Mouse (Mus musculus): Measurements from ENCODE around the gene Khdc4.

The Khdc4 gene

GRCm38 (mm10) chr3:88719098-88719497 lies 33.5 kb downstream of the Khdc4 start:
- DNase-seq (ENCODE audit: low spot score in 2 of 2): no peak

GRCm38 (mm10) chr3:88736556-88736955 lies 51.0 kb downstream of the Khdc4 start:
- DNase-seq (ENCODE audit: low spot score in 2 of 2): no peak

- peak in 1 of 2 experiments; percentile 74 for DNase-seq (ENCODE audit: low spot score in 2 of 2)
Observed at GRCm38 (mm10) chr3:88738641-88739040, 53.0 kb downstream of the Khdc4 start.

GRCm38 (mm10) chr3:88740147-88740546 lies 54.5 kb downstream of the Khdc4 start:
- no peak for DNase-seq (ENCODE audit: low spot score in 2 of 2)

- no peak for DNase-seq (ENCODE audit: low spot score in 2 of 2)
Observed at GRCm38 (mm10) chr3:88745534-88745933, 59.9 kb downstream of the Khdc4 start.

- DNase-seq (ENCODE audit: low spot score in 2 of 2): no peak
Observed at GRCm38 (mm10) chr3:88746139-88746870, 60.7 kb downstream of the Khdc4 start.

GRCm38 (mm10) chr3:88746871-88747231 lies 61.2 kb downstream of the Khdc4 start:
- DNase-seq (ENCODE audit: low spot score in 2 of 2): no peak

- no peak for DNase-seq (ENCODE audit: low spot score in 2 of 2)
Observed at GRCm38 (mm10) chr3:88754283-88754682, 68.7 kb downstream of the Khdc4 start.

- DNase-seq (ENCODE audit: low spot score in 2 of 2): no peak
Observed at GRCm38 (mm10) chr3:88755541-88755940, 69.9 kb downstream of the Khdc4 start.

- DNase-seq (ENCODE audit: low spot score in 2 of 2): peak; percentile 62 to 71
Observed at GRCm38 (mm10) chr3:88756276-88756675, 70.7 kb downstream of the Khdc4 start.

- DNase-seq (ENCODE audit: low spot score in 2 of 2): peak; percentile 95
Observed at GRCm38 (mm10) chr3:88758045-88758500, 72.5 kb downstream of the Khdc4 start.

- DNase-seq (ENCODE audit: low spot score in 2 of 2): no peak
Observed at GRCm38 (mm10) chr3:88761619-88762018, 76.0 kb downstream of the Khdc4 start.

GRCm38 (mm10) chr3:88762401-88762831 lies 76.8 kb downstream of the Khdc4 start:
- peak in 1 of 2 experiments; percentile 30 for DNase-seq (ENCODE audit: low spot score in 2 of 2)

Data from right cerebral cortex, postnatal 10 days (tissue).